Mouse (Mus musculus): ENCODE results near the gene Dlg2.

Dlg2 gene

GRCm38 (mm10) chr7:91916809-91917208 lies 1440.3 kb downstream of the Dlg2 start:
- DNase-seq (ENCODE audit: low spot score), result no peak

- DNase-seq (ENCODE audit: low spot score), result no peak
Observed at GRCm38 (mm10) chr7:91919099-91919498, 1442.6 kb downstream of the Dlg2 start.

- DNase-seq (ENCODE audit: low spot score), result no peak
Observed at GRCm38 (mm10) chr7:91919738-91920137, 1443.3 kb downstream of the Dlg2 start.

GRCm38 (mm10) chr7:91934881-91935597 lies 1458.6 kb downstream of the Dlg2 start:
- peak; percentile 77 for DNase-seq (ENCODE audit: low spot score)

GRCm38 (mm10) chr7:91936193-91936592 lies 1459.7 kb downstream of the Dlg2 start:
- DNase-seq (ENCODE audit: low spot score), result no peak

- DNase-seq (ENCODE audit: low spot score), result no peak
Observed at GRCm38 (mm10) chr7:91943224-91943623, 1466.8 kb downstream of the Dlg2 start.

- no peak for DNase-seq (ENCODE audit: low spot score)
Observed at GRCm38 (mm10) chr7:91955584-91955983, 1479.1 kb downstream of the Dlg2 start.

- DNase-seq (ENCODE audit: low spot score), result no peak
Observed at GRCm38 (mm10) chr7:91962956-91963355, 1486.5 kb downstream of the Dlg2 start.

- DNase-seq (ENCODE audit: low spot score), result no peak
Observed at GRCm38 (mm10) chr7:91972970-91973369, 1496.5 kb downstream of the Dlg2 start.

- no peak for DNase-seq (ENCODE audit: low spot score)
Observed at GRCm38 (mm10) chr7:92003769-92004455, 1527.4 kb downstream of the Dlg2 start.

GRCm38 (mm10) chr7:92005681-92006425 lies 1529.4 kb downstream of the Dlg2 start:
- no peak for DNase-seq (ENCODE audit: low spot score)

- DNase-seq (ENCODE audit: low spot score), result no peak
Observed at GRCm38 (mm10) chr7:92008702-92009101, 1532.2 kb downstream of the Dlg2 start.

GRCm38 (mm10) chr7:92024928-92025327 lies 1548.5 kb downstream of the Dlg2 start:
- DNase-seq (ENCODE audit: low spot score), result no peak

- DNase-seq (ENCODE audit: low spot score), result no peak
Observed at GRCm38 (mm10) chr7:92025465-92026056, 1549.1 kb downstream of the Dlg2 start.

GRCm38 (mm10) chr7:92027049-92027448 lies 1550.6 kb downstream of the Dlg2 start:
- DNase-seq (ENCODE audit: low spot score), result peak; percentile 34

GRCm38 (mm10) chr7:92034256-92034655 lies 1557.8 kb downstream of the Dlg2 start:
- DNase-seq (ENCODE audit: low spot score), result no peak

GRCm38 (mm10) chr7:92040187-92040586 lies 1563.7 kb downstream of the Dlg2 start:
- DNase-seq (ENCODE audit: low spot score), result no peak

- no peak for DNase-seq (ENCODE audit: low spot score)
Observed at GRCm38 (mm10) chr7:92040785-92041411, 1564.4 kb downstream of the Dlg2 start.

- DNase-seq (ENCODE audit: low spot score), result no peak
Observed at GRCm38 (mm10) chr7:92044966-92045365, 1568.5 kb downstream of the Dlg2 start.

GRCm38 (mm10) chr7:92047271-92047670 lies 1570.8 kb downstream of the Dlg2 start:
- no peak for DNase-seq (ENCODE audit: low spot score)

- DNase-seq (ENCODE audit: low spot score), result no peak
Observed at GRCm38 (mm10) chr7:92048876-92049275, 1572.4 kb downstream of the Dlg2 start.

GRCm38 (mm10) chr7:92066851-92067250 lies 1590.4 kb downstream of the Dlg2 start:
- no peak for DNase-seq (ENCODE audit: low spot score)
